Mouse (Mus musculus) liver, embryonic 16.5 days (tissue): ENCODE data around the gene Gtf3c1. TPM values are rescaled to one million over a fixed set of nuclear protein-coding genes. Genes with fewer than 3 reads are reported as not detected.

Experiments used
- ATAC-seq: fragments of 200-750 bp; cut with Nextera tagmentation; 2 replicates; pipeline ENCODE4 v1.8.0; 2017; ENCODE audit warnings: low read depth, mild to moderate bottlenecking, moderate number of reproducible peaks, moderate library complexity
- H3K27ac ChIP-seq: fragments of 300-500 bp; sonication (generic); 2 replicates; pipeline ENCODE4 v1.5.1; 2014; ENCODE audit warnings: mild to moderate bottlenecking, low read length
- H3K27me3 ChIP-seq: fragments of 300-500 bp; sonication (generic); 2 replicates; pipeline ENCODE4 v1.6.1; 2014; ENCODE audit warnings: low read depth, low read length, mixed read lengths; ENCODE audit not compliant: control insufficient read depth, insufficient read depth
- H3K36me3 ChIP-seq: fragments of 300-500 bp; sonication (generic); 2 replicates; pipeline ENCODE4 v1.6.1; 2014; ENCODE audit warnings: mild to moderate bottlenecking; ENCODE audit not compliant: control insufficient read depth, insufficient read depth
- H3K4me1 ChIP-seq: fragments of 300-500 bp; sonication (generic); 2 replicates; pipeline ENCODE4 v1.6.1; 2014; ENCODE audit warnings: low read depth, low read length, mixed read lengths; ENCODE audit not compliant: control insufficient read depth
- H3K4me2 ChIP-seq: fragments of 300-500 bp; sonication (generic); 2 replicates; pipeline ENCODE4 v1.6.1; 2014; ENCODE audit warnings: low read depth, low read length, mixed read lengths
- H3K4me3 ChIP-seq: fragments of 300-500 bp; sonication (generic); 2 replicates; pipeline ENCODE4 v1.5.1; 2014; ENCODE audit warnings: low read depth, mild to moderate bottlenecking, low read length
- H3K9ac ChIP-seq: fragments of 300-500 bp; sonication (generic); 2 replicates; pipeline ENCODE4 v1.6.1; 2014; ENCODE audit warnings: low read depth, low read length
- H3K9me3 ChIP-seq: fragments of 300-500 bp; sonication (generic); replicated peaks from 2 replicates; pipeline ENCODE4 v1.6.1; 2016; ENCODE audit warnings: low read length; ENCODE audit not compliant: control insufficient read depth
- WGBS: fragments of 180-500 bp; shearing (Covaris S2); extraction: QIAGEN DNeasy Blood & Tissue Kit; methylation state at CpG from one replicate; pipeline ENCODE4 v1.1.7; 2014; ENCODE audit not compliant: insufficient replicate concordance; 5-methylcytosine and 5-hydroxymethylcytosine counted together
- polyA plus RNA-seq: library from polyadenylated mRNA; unstranded; fragments of >200 nt; fragmentation: Nextera tagmentation; extraction: Ambion mirVana; gene quantifications from 2 replicates; pipeline ENCODE4 v1.2.1, GENCODE M21; 2015

The Gtf3c1 gene
- polyA plus RNA-seq, 1 experiment from 2014 or later = 7.3 TPM

GRCm38 (mm10) chr7:125678756-125679155 is 28.8 kb downstream of the Gtf3c1 start:
- WGBS = 85% methylated on average over 8 of the region's 8 CpGs
- Histone ChIP-seq H3K9ac (no peak overlapping the region), H3K4me2 (no peak overlapping the region), H3K36me3 (peaks cover 49% of the 10 kb centered on the region), H3K27me3 (no peaks in the 10 kb centered on the region), H3K4me1 (no peaks in the 10 kb centered on the region), H3K9me3 (no peaks in the 10 kb centered on the region), H3K27ac (no peak overlapping the region), H3K4me3 (no peak overlapping the region)
- no peak for ATAC-seq

DNA sequence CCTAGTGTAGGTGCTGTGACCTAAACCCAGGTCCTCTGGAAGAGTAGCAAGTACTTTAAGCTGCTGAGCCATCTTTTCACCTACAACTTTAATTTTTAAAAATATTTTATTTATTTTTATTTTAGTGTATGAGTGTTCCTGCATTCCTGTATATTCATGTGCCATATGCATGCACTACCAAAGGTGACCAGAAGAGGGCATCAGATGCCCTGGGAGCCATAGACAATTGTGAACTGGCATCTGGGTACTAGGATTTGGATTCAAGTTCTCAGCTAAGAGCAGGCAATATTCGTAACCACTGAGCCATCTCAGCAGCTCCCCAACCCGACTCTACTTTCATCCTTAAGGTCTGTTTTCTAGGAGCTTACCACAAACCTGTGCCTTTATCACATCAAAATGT is 32.7 kb downstream of the Gtf3c1 start:
- Histone ChIP-seq H3K4me1 (peaks cover 15% of the 10 kb centered on the region), H3K27ac (no peak overlapping the region), H3K4me3 (no peak overlapping the region), H3K9ac (no peak overlapping the region), H3K27me3 (no peaks in the 10 kb centered on the region), H3K36me3 (peaks cover 66% of the 10 kb centered on the region), H3K9me3 (no peaks in the 10 kb centered on the region), H3K4me2 (no peak overlapping the region)
- ATAC-seq = no peak
- WGBS = 50% methylated on average over 2 of the region's 2 CpGs

DNA sequence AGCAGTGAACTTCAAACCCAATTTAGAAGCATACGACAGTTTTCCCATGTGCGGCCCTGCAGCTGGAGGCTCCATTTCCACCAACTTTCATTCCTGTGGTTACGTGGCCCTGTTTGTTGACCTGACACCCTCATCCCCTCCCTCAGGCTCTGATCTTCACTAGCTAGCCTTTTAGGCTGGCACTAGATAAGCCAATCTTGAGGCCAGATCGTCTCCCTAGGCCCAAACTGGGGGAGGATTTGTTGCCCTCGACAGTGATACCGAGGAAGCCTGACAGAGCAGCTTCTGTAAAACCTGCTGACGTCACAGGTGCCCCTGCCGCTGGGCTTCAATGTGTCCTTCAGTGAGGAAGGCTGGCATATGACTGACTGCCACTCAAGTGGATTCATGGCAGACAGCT is 36.2 kb downstream of the Gtf3c1 start:
- WGBS = 44% methylated on average over 8 of the region's 8 CpGs
- H3K9ac ChIP-seq = no peak overlapping the region
- no peak overlapping the region for H3K4me3 ChIP-seq
- ATAC-seq = peak; percentile 57
- H3K9me3 ChIP-seq = no peaks in the 10 kb centered on the region
- peak overlapping the region; percentile 19; the same call in 1 of the 2 replicates for H3K4me2 ChIP-seq
- peaks cover 15% of the 10 kb centered on the region for H3K4me1 ChIP-seq
- H3K36me3 ChIP-seq = peaks cover 66% of the 10 kb centered on the region
- H3K27me3 ChIP-seq = no peaks in the 10 kb centered on the region
- H3K27ac ChIP-seq = no peak overlapping the region

GRCm38 (mm10) chr7:125670865-125671264 is 36.7 kb downstream of the Gtf3c1 start:
- Histone ChIP-seq H3K4me1 (peaks cover 15% of the 10 kb centered on the region), H3K27me3 (no peaks in the 10 kb centered on the region), H3K27ac (no peak overlapping the region), H3K36me3 (peaks cover 61% of the 10 kb centered on the region), H3K4me3 (no peak overlapping the region), H3K9me3 (no peaks in the 10 kb centered on the region), H3K4me2 (peak overlapping the region; percentile 19; the same call in 1 of the 2 replicates), H3K9ac (no peak overlapping the region)
- peak; percentile 80 for ATAC-seq
- WGBS = 37% methylated on average over 6 of the region's 6 CpGs

DNA sequence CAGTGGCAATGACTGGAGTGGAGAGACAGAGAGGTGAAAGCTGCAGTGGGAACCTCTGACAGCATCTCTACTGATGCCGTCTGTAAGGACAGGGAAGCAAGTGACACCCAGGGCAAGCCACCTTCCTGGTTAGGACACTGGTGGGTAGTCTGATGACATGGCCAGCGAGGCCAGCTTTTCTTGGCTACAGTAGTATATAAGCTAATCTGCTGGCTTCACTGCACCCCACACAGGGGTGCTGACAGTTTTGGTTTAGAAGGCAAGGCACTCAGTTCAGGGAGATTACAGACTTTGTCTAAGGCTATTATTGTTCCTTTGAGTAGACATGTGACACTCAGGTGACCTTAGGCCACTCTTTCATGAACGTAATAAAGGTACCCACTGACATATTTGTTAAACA is 43.9 kb downstream of the Gtf3c1 start:
- ATAC-seq = no peak
- no peaks in the 10 kb centered on the region for H3K9me3 ChIP-seq
- H3K27me3 ChIP-seq = no peaks in the 10 kb centered on the region
- no peak overlapping the region for H3K9ac ChIP-seq
- no peak overlapping the region for H3K4me3 ChIP-seq
- H3K27ac ChIP-seq = no peak overlapping the region
- H3K4me2 ChIP-seq = no peak overlapping the region
- 79% methylated on average over 3 of the region's 3 CpGs for WGBS
- H3K36me3 ChIP-seq = peaks cover 15% of the 10 kb centered on the region
- H3K4me1 ChIP-seq = no peaks in the 10 kb centered on the region

DNA sequence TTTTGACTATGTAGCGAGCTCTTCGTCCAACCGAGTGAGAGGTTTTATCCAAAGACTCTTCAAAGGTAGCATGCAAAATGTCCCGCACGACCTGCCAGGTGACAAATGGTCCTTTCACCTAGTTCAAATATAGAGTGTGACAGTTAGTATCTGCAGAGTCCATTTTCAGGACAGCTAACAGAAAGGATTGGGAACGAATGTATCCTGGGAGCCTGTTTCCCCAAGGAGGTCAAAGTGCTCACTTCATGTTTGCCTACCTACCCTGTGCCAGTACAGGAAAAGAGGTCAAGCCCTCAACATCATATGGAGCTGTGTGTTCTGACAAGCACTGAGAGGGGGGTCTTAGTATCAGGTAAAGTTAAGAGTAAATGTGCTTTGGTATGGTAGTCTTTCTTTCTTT is 50.1 kb downstream of the Gtf3c1 start:
- Histone ChIP-seq H3K4me1 (no peaks in the 10 kb centered on the region), H3K36me3 (peaks cover 8% of the 10 kb centered on the region), H3K27ac (no peak overlapping the region; the same call in 1 of the 2 replicates), H3K9ac (no peak overlapping the region), H3K4me2 (no peak overlapping the region), H3K9me3 (no peaks in the 10 kb centered on the region), H3K27me3 (no peaks in the 10 kb centered on the region), H3K4me3 (no peak overlapping the region)
- peak; percentile 75 for ATAC-seq
- 70% methylated on average over 6 of the region's 6 CpGs for WGBS

- Histone ChIP-seq H3K36me3 (peaks cover 25% of the 10 kb centered on the region), H3K9me3 (no peaks in the 10 kb centered on the region), H3K9ac (no peak overlapping the region), H3K4me2 (no peak overlapping the region), H3K27ac (no peak overlapping the region), H3K27me3 (no peaks in the 10 kb centered on the region), H3K4me3 (no peak overlapping the region), H3K4me1 (no peaks in the 10 kb centered on the region)
- WGBS = 59% methylated on average over 1 of the region's 1 CpGs
- no peak for ATAC-seq
These were observed 58.6 kb downstream of the Gtf3c1 start for GRCm38 (mm10) chr7:125649013-125649412.

DNA sequence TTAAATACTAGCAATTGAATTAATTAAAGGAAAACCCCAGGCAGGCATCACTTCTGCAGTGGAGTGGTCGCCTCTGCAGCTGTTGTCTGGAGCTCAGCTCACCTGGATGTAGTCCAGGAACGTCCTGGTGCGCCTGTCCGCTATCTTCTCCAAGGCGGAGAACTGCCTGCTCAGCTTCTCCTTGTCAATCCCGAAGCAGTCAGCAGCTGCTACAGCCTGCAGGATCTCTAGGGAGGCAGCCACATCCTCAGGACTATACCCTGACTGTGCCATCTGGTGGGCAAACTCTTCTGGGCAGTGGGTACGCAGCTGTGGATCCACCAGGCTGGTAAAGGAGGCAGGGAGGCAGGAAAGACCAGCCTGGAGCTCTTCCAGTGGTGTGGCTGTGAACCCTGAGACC is 62.2 kb downstream of the Gtf3c1 start:
- no peaks in the 10 kb centered on the region for H3K27me3 ChIP-seq
- no peak for ATAC-seq
- no peaks in the 10 kb centered on the region for H3K9me3 ChIP-seq
- no peak overlapping the region for H3K4me2 ChIP-seq
- H3K36me3 ChIP-seq = peaks cover 32% of the 10 kb centered on the region
- no peaks in the 10 kb centered on the region for H3K4me1 ChIP-seq
- no peak overlapping the region for H3K27ac ChIP-seq
- WGBS = 78% methylated on average over 7 of the region's 7 CpGs
- no peak overlapping the region for H3K4me3 ChIP-seq
- H3K9ac ChIP-seq = no peak overlapping the region

GRCm38 (mm10) chr7:125643880-125644279 is 63.7 kb downstream of the Gtf3c1 start:
- Histone ChIP-seq H3K9me3 (no peaks in the 10 kb centered on the region), H3K4me1 (no peaks in the 10 kb centered on the region), H3K4me2 (no peak overlapping the region), H3K9ac (no peak overlapping the region), H3K27ac (no peak overlapping the region), H3K36me3 (peaks cover 36% of the 10 kb centered on the region), H3K27me3 (no peaks in the 10 kb centered on the region), H3K4me3 (no peak overlapping the region)
- no peak for ATAC-seq
- WGBS = 66% methylated on average over 6 of the region's 6 CpGs
